In genomic region chr14:46234835-46235234, GRCm38 (mm10) we compare ENCODE assay signal across 22 mouse cellular contexts.
DNase-seq lines count a peak whose midpoint lies in the region; ATAC-seq lines count a peak whose summit lies in the region.
"Had no signal": no experiment of that assay in that cellular context is flagged by ENCODE, and none has a peak within 500 bp of the region (broad histone marks: within the 10 kb centered on the region; RNA-seq: fewer than 3 reads in every experiment).

No protein-coding gene starts in this region.

- H3K9me3 ChIP-seq in lung, embryonic 15.5 days = no peaks in the 10 kb centered on the region
- no peaks in the 10 kb centered on the region for H3K9me3 ChIP-seq in limb, embryonic 10.5 days (replicated peaks)
- H3K9me3 ChIP-seq in liver, embryonic 12.5 days (replicated peaks) = no peaks in the 10 kb centered on the region
- H3K9me3 ChIP-seq: embryonic facial prominence, embryonic 13.5 days; forebrain, embryonic 12.5 days; G1E; hindbrain, embryonic 10.5 days; intestine, embryonic 15.5 days had no signal

- H3K27ac ChIP-seq in lung, embryonic 15.5 days = peak overlapping the region; percentile 2; the same call in 1 of the 2 replicates
- H3K27ac ChIP-seq in limb, embryonic 10.5 days = no peak overlapping the region
- no peak overlapping the region for H3K27ac ChIP-seq in liver, embryonic 12.5 days
- H3K27ac ChIP-seq: embryonic facial prominence, embryonic 13.5 days; forebrain, embryonic 12.5 days; hindbrain, embryonic 10.5 days; hindbrain, embryonic 14.5 days; intestine, embryonic 15.5 days had no signal

- intact Hi-C loops in heart, postnatal 25 days (cut with DNase I) = loop anchor here (5.0 kb wide), 2 partner anchors 88 to 332 kb away; no protein-coding TSS in a partner anchor

- H3K4me3 ChIP-seq in lung, embryonic 15.5 days = no peak overlapping the region
- H3K4me3 ChIP-seq in limb, embryonic 10.5 days = no peak overlapping the region
- H3K4me3 ChIP-seq in liver, embryonic 12.5 days = no peak overlapping the region
- H3K4me3 ChIP-seq: embryonic facial prominence, embryonic 13.5 days; forebrain, embryonic 12.5 days; hindbrain, embryonic 10.5 days; intestine, embryonic 15.5 days had no signal

- no peak overlapping the region for H3K9ac ChIP-seq in lung, embryonic 15.5 days
- H3K9ac ChIP-seq in liver, embryonic 12.5 days = no peak overlapping the region
- H3K9ac ChIP-seq: embryonic facial prominence, embryonic 13.5 days; forebrain, embryonic 12.5 days; hindbrain, embryonic 14.5 days; intestine, embryonic 15.5 days had no signal

- ATAC-seq in lung, embryonic 15.5 days (ENCODE audit: borderline replicate concordance, extremely low read depth, low FRiP score, low TSS enrichment) = no peak
- ATAC-seq in liver, embryonic 12.5 days = no peak
- ATAC-seq: CD4-positive, CD25-positive, alpha-beta regulatory T cell, adult 4 months; forebrain, embryonic 16.5 days; intestine, embryonic 15.5 days had no signal

- no peaks in the 10 kb centered on the region for H3K27me3 ChIP-seq in lung, embryonic 15.5 days
- no peaks in the 10 kb centered on the region for H3K27me3 ChIP-seq in limb, embryonic 10.5 days (ENCODE audit: low read depth, poor library complexity, severe bottlenecking)
- no peaks in the 10 kb centered on the region for H3K27me3 ChIP-seq in liver, embryonic 12.5 days (replicated peaks)
- H3K27me3 ChIP-seq: embryonic facial prominence, embryonic 13.5 days; forebrain, embryonic 12.5 days; intestine, embryonic 15.5 days had no signal

- H3K36me3 ChIP-seq in lung, embryonic 15.5 days = no peaks in the 10 kb centered on the region
- H3K36me3 ChIP-seq in limb, embryonic 10.5 days = no peaks in the 10 kb centered on the region
- no peaks in the 10 kb centered on the region for H3K36me3 ChIP-seq in liver, embryonic 12.5 days
- H3K36me3 ChIP-seq: embryonic facial prominence, embryonic 13.5 days; forebrain, embryonic 12.5 days; G1E; hindbrain, embryonic 10.5 days; intestine, embryonic 15.5 days had no signal

- peak; percentile 1 for DNase-seq in adrenal gland, postnatal 25 days
- DNase-seq in adrenal gland, adult 18-20 months (ENCODE audit: low spot score in 2 of 2) = no peak
- DNase-seq in heart, adult 11 months = peak; percentile 90
- no peak for DNase-seq in heart, postnatal 25 days (ENCODE audit: low spot score)
- DNase-seq in lung, postnatal 25 days (ENCODE audit: low spot score) = no peak
- peak; percentile 7 for DNase-seq in limb, embryonic 10.5 days (ENCODE audit: low spot score)
- DNase-seq: adrenal gland, postnatal 10 days; B cell, adult 2 months; cerebellum, adult 11-12 months; cerebellum, adult 9-10 months; cerebellum, postnatal 25 days; heart, postnatal 10 days had no signal

- peaks cover 17% of the 10 kb centered on the region; the same call in 1 of the 2 replicates for H3K4me1 ChIP-seq in lung, embryonic 15.5 days
- H3K4me1 ChIP-seq in limb, embryonic 10.5 days = no peaks in the 10 kb centered on the region
- H3K4me1 ChIP-seq in liver, embryonic 12.5 days = no peaks in the 10 kb centered on the region
- H3K4me1 ChIP-seq: forebrain, embryonic 12.5 days; intestine, embryonic 15.5 days had no signal

- 86% methylated on average over 8 of the region's 8 CpGs for WGBS in lung, embryonic 15.5 days
- 93% methylated on average over 8 of the region's 8 CpGs for WGBS in limb, embryonic 10.5 days
- 83% methylated on average over 8 of the region's 8 CpGs for WGBS in liver, embryonic 12.5 days (ENCODE audit: insufficient replicate concordance)

- H3K4me2 ChIP-seq in lung, embryonic 15.5 days = no peak overlapping the region
- H3K4me2 ChIP-seq in liver, embryonic 12.5 days = no peak overlapping the region
- H3K4me2 ChIP-seq: embryonic facial prominence, embryonic 13.5 days; forebrain, embryonic 12.5 days; hindbrain, embryonic 14.5 days; intestine, embryonic 15.5 days had no signal

Comparison
In these comparisons a context has a peak if more than half of its experiments do, and no peak if none do; other contexts are left out.
1. DNase-seq: peak in adrenal gland, postnatal 25 days (single experiment), heart, adult 11 months (single experiment) and limb, embryonic 10.5 days (single experiment); none in adrenal gland, adult 18-20 months (0 of 2), heart, postnatal 25 days (single experiment) and lung, postnatal 25 days (single experiment).